Mouse (Mus musculus): ENCODE measurements around the gene Lat. TPM values are rescaled to one million over a fixed set of nuclear protein-coding genes. Genes with fewer than 3 reads are reported as not detected.

Lat gene
- polyA plus RNA-seq (2012; rRNA removed) = 5.2 and 7.9 TPM in 2 replicates

GRCm38 (mm10) chr7:126369393-126369792 lies at the start of gene Lat:
Gene Lat (minus strand): TSS chr7:126369570.

GRCm38 (mm10) chr7:126414725-126415124 lies 45.4 kb upstream of the Lat start, which contains the start of gene Cd19:
Gene Cd19 (minus strand): TSS chr7:126414889.

DNA sequence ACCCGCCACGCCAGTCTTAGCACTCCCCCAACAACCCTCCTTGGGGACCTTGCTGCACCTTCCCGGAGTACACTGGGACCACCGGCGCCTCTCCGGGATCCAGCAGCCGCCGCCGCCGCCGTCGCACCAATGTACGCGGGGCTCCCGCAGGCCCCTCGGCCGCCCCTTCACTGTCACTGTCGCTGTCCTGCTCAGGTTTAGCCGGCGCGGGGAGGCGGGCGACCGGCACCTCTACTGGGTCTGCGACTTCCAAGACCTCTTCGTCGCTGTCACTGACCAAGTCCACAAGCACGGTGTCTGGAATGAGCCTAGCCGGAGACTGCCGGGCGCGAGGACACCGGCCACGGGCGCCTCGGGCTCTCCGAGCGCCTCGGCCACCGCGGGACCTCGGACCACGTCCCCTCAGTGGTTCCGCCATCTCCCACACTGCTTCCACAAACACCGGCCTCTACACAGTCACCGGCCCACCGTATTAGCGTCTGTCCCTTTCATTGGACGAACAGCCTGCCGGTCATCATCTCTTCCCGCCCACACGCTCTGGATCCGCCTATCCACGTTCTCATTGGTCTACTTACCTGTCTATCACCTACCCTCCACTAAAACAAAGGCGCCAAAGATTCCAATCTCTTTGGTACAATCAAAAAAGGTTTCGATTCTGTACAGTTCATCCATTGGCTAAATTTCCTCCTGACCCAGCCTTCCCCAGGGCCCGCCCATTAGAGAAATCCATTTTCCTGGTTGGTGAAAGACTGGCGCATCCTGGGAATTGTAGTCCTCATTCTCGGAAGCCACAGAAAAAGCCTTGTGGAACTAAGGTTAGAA lies 27.1 kb upstream of the Lat start, which contains the start of gene Nfatc2ip:
Gene Nfatc2ip (minus strand): TSS at position 440 of the 822 bp plus-strand sequence.

DNA sequence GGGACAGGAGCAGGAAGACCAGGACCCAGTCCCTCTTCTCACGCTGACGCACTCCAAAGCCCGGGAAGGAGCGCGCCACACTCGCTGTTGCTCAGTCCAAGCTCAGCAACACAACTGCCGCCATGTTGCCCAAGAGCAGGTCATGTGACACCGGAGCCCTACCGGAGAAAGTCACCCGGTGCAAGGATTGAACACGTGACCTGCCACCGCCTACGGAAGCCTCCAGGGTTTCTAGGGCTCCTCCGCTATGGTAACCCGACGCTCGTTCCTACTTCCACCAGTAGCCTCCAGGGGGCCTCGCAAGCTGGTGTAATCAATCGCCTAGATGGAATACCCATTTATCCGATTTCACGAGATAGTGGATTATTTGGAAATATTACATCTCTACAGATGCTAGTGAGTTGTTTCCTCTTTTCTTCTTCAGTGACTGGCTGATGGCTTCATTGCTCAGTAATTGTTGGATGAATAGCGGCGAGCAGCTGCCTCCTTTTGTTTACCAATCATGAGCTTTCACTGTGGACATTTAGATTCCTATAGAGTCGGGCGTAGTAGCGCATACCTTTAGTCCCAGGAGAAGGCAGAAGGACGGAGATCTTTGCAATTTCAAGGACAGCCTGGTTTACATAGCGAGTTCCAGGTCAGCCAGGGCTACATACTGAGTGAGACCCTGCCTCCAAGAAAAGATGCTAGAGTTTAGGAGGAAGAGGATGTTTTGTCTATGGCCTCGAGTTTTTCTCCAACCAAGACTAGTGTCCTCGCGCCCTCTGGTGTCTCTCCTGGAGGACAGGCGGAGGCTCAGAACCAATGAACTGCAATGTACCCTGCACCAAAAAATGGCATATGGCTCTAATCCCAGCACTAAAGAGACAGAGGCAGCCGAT lies 8.1 kb upstream of the Lat start, which contains the start of gene Spns1:
Gene Spns1 (minus strand): TSS at position 173 of the 881 bp plus-strand sequence.

Other genes with a start within 250 kb of the Lat start
- 141 and 159 TPM in 2 replicates for gene Xpo6, start 169.1 kb downstream of the Lat start, polyA plus RNA-seq (2012; rRNA removed)
- 157 TPM in 2 replicates for gene Sbk1, start 97.0 kb downstream of the Lat start, polyA plus RNA-seq (2012; rRNA removed)
- gene Spns1, start 7.9 kb upstream of the Lat start, polyA plus RNA-seq (2012; rRNA removed) = 125 and 216 TPM in 2 replicates
- 13.8 and 16.7 TPM in 2 replicates for gene Nfatc2ip, start 27.2 kb upstream of the Lat start, polyA plus RNA-seq (2012; rRNA removed)
- 0.05 TPM in 2 replicates for gene Cd19, start 45.3 kb upstream of the Lat start, polyA plus RNA-seq (2012; rRNA removed)
- gene Rabep2, start 59.2 kb upstream of the Lat start, polyA plus RNA-seq (2012; rRNA removed) = 20.9 and 22.0 TPM in 2 replicates
- gene Atp2a1, start 93.5 kb upstream of the Lat start, polyA plus RNA-seq (2012; rRNA removed) = 0.32 and 13.7 TPM in 2 replicates
- 65.6 and 74.5 TPM in 2 replicates for gene Sh2b1, start 105.9 kb upstream of the Lat start, polyA plus RNA-seq (2012; rRNA removed)
- 98.2 and 125 TPM in 2 replicates for gene Tufm, start 117.8 kb upstream of the Lat start, polyA plus RNA-seq (2012; rRNA removed)
- gene Atxn2l, start 133.9 kb upstream of the Lat start, polyA plus RNA-seq (2012; rRNA removed) = 108 and 145 TPM in 2 replicates
- gene Eif3c, start 196.8 kb upstream of the Lat start, polyA plus RNA-seq (2012; rRNA removed) = 169 and 181 TPM in 2 replicates
- 0.61 and 0.98 TPM in 2 replicates for gene Apobr, start 215.4 kb upstream of the Lat start, polyA plus RNA-seq (2012; rRNA removed)
- gene Cln3, start 216.2 kb upstream of the Lat start, polyA plus RNA-seq (2012; rRNA removed) = 33.1 and 33.9 TPM in 2 replicates
- not detected in 2 replicates for gene Il27, start 225.4 kb upstream of the Lat start, polyA plus RNA-seq (2012; rRNA removed)

Measured in central nervous system, embryonic 11.5 days (tissue).